ENCODE assay signal across 8 mouse cellular contexts in the genomic region with DNA sequence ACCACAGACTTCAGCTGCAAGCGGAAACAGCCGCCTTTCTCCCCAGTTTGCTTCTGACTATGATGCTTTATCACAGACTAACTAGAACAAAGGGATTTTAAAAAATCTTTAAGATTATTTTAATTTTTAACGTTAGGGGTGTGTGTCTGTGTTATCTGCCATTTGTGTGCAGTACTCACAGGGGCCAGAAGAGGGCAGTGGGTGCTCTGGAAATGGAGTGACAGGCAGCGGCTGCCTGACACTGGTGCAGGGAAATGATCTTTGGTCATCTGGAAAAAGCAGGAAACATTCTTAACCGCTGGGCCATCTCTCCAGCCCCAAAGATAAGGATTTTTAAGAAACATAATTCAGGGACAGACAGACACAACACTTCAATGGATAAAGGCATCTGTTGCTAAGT. TPM values are rescaled to one million over a fixed set of nuclear protein-coding genes. Genes with fewer than 3 reads are reported as not detected.
A peak's percentile ranks its signal among the peaks of the same experiment; 100 is the strongest.
DNase-seq lines count a peak whose midpoint lies in the region; ATAC-seq lines count a peak whose summit lies in the region.

No protein-coding gene starts in this region.

- peak; percentile 55 to 78 for DNase-seq in adrenal gland, adult (ENCODE audit: inconsistent age in 2 of 2, low spot score in 1 of 2)
- DNase-seq in adrenal gland, adult 8-10 months: no peak
- peak; percentile 21 to 37 for DNase-seq in left cerebral cortex, postnatal 14 days (ENCODE audit: low spot score in 2 of 2)
- no peak for DNase-seq in left cerebral cortex, postnatal 36 days (ENCODE audit: low spot score in 2 of 2)
- DNase-seq in adrenal gland, postnatal 36 days: peak; percentile 48 to 58
- DNase-seq in induced T-regulatory cell, adult 2 months (ENCODE audit: low read depth): peak; percentile 81
- DNase-seq in naive thymus-derived CD4-positive, alpha-beta T cell, adult 2 months (ENCODE audit: low read depth): peak; percentile 21

- no peak for ATAC-seq in erythroid progenitor cell, adult 5-6 weeks (replicated peaks; ENCODE audit: low FRiP score, poor library complexity, severe bottlenecking)

- intact Hi-C loops in left cerebral cortex, postnatal 14 days (cut with DNase I): no loop called here
- intact Hi-C loops in left cerebral cortex, postnatal 36 days (cut with DNase I): no loop called here

RNA-seq across cellular contexts. Expression of gene Myo1e, which starts 4.4 kb away (rescaled TPM):
- 10 to 100 TPM; 23.3 to 30.4 (median 30.2) TPM for total RNA-seq in adrenal gland, adult 8-10 months (2022)
- 10 to 100 TPM; 12.3 to 13.7 TPM for total RNA-seq in left cerebral cortex, postnatal 14 days (2021)
- 10 to 100 TPM; 14.6 to 14.7 TPM for total RNA-seq in left cerebral cortex, postnatal 36 days (2021)
- 10 to 100 TPM; 20.6 to 26.8 TPM for total RNA-seq in adrenal gland, postnatal 36 days (2021)
- 2.1 and 4.0 TPM in 2 replicates for total RNA-seq in erythroid progenitor cell, adult 5-6 weeks (2015; ENCODE audit: low replicate concordance)
- 1.5 and 2.3 TPM in 2 replicates for total RNA-seq in erythroid progenitor cell, adult 5-6 weeks (2017; ENCODE audit: low replicate concordance)

Comparison
In these comparisons a context has a peak if more than half of its experiments do, and no peak if none do; other contexts are left out.
1. DNase-seq: peak in adrenal gland, adult (2 of 2), left cerebral cortex, postnatal 14 days (2 of 2), adrenal gland, postnatal 36 days (2 of 2), induced T-regulatory cell, adult 2 months (single experiment) and naive thymus-derived CD4-positive, alpha-beta T cell, adult 2 months (single experiment); none in adrenal gland, adult 8-10 months (single experiment) and left cerebral cortex, postnatal 36 days (0 of 2).